Mouse (Mus musculus): ENCODE measurements around the gene Samm50. TPM values are rescaled to one million over a fixed set of nuclear protein-coding genes. Genes with fewer than 3 reads are reported as not detected.

The Samm50 gene
- total RNA-seq, 2 experiments from 2014 or later: 42.0 to 56.2 TPM

GRCm38 (mm10) chr15:84234794-84235581 lies 42.9 kb downstream of the Samm50 start:
- ATAC-seq (replicated peaks; ENCODE audit: poor library complexity): no peak

- ATAC-seq (replicated peaks; ENCODE audit: poor library complexity): peak; percentile 58
Observed at GRCm38 (mm10) chr15:84235646-84236045, 43.6 kb downstream of the Samm50 start.

- no peak for ATAC-seq (replicated peaks; ENCODE audit: poor library complexity)
Observed at GRCm38 (mm10) chr15:84238552-84238951, 46.5 kb downstream of the Samm50 start.

GRCm38 (mm10) chr15:84238991-84239401 lies 47.0 kb downstream of the Samm50 start:
- no peak for ATAC-seq (replicated peaks; ENCODE audit: poor library complexity)

GRCm38 (mm10) chr15:84241520-84241919 lies 49.5 kb downstream of the Samm50 start:
- ATAC-seq (replicated peaks; ENCODE audit: poor library complexity): no peak

GRCm38 (mm10) chr15:84245104-84245503 lies 53.1 kb downstream of the Samm50 start:
- ATAC-seq (replicated peaks; ENCODE audit: poor library complexity): no peak

- ATAC-seq (replicated peaks; ENCODE audit: poor library complexity): 0 out of 2 replicates have a peak, but pooled peaks have one; percentile 29
Observed at GRCm38 (mm10) chr15:84246195-84246594, 54.2 kb downstream of the Samm50 start.

- ATAC-seq (replicated peaks; ENCODE audit: poor library complexity): no peak
Observed at GRCm38 (mm10) chr15:84247309-84247708, 55.3 kb downstream of the Samm50 start.

GRCm38 (mm10) chr15:84251227-84251626 lies 59.2 kb downstream of the Samm50 start:
- ATAC-seq (replicated peaks; ENCODE audit: poor library complexity): no peak

GRCm38 (mm10) chr15:84252645-84253044 lies 60.6 kb downstream of the Samm50 start:
- ATAC-seq (replicated peaks; ENCODE audit: poor library complexity): no peak

GRCm38 (mm10) chr15:84253757-84254156 lies 61.7 kb downstream of the Samm50 start:
- no peak for ATAC-seq (replicated peaks; ENCODE audit: poor library complexity)

- ATAC-seq (replicated peaks; ENCODE audit: poor library complexity): no peak
Observed at GRCm38 (mm10) chr15:84254387-84254786, 62.3 kb downstream of the Samm50 start.

GRCm38 (mm10) chr15:84256254-84256850 lies 64.3 kb downstream of the Samm50 start:
- ATAC-seq (replicated peaks; ENCODE audit: poor library complexity): peak; percentile 37

- peak; percentile 61 for ATAC-seq (replicated peaks; ENCODE audit: poor library complexity)
Observed at GRCm38 (mm10) chr15:84256864-84257263, 64.8 kb downstream of the Samm50 start.

GRCm38 (mm10) chr15:84258602-84259355 lies 66.7 kb downstream of the Samm50 start:
- ATAC-seq (replicated peaks; ENCODE audit: poor library complexity): no peak

- ATAC-seq (replicated peaks; ENCODE audit: poor library complexity): peak; percentile 56
Observed at GRCm38 (mm10) chr15:84260123-84260822, 68.2 kb downstream of the Samm50 start.

- no peak for ATAC-seq (replicated peaks; ENCODE audit: poor library complexity)
Observed at GRCm38 (mm10) chr15:84262630-84263029, 70.6 kb downstream of the Samm50 start.

GRCm38 (mm10) chr15:84263573-84263972 lies 71.5 kb downstream of the Samm50 start:
- ATAC-seq (replicated peaks; ENCODE audit: poor library complexity): peak; percentile 73

- no peak for ATAC-seq (replicated peaks; ENCODE audit: poor library complexity)
Observed at GRCm38 (mm10) chr15:84265141-84265540, 73.1 kb downstream of the Samm50 start.

GRCm38 (mm10) chr15:84266290-84266689 lies 74.2 kb downstream of the Samm50 start:
- ATAC-seq (replicated peaks; ENCODE audit: poor library complexity): no peak
